Mouse (Mus musculus): ENCODE data around the gene Mthfd1l. TPM values are rescaled to one million over a fixed set of nuclear protein-coding genes. Genes with fewer than 3 reads are reported as not detected.

Mthfd1l gene
- polyA plus RNA-seq, 1 experiment = 45.9 TPM

DNA sequence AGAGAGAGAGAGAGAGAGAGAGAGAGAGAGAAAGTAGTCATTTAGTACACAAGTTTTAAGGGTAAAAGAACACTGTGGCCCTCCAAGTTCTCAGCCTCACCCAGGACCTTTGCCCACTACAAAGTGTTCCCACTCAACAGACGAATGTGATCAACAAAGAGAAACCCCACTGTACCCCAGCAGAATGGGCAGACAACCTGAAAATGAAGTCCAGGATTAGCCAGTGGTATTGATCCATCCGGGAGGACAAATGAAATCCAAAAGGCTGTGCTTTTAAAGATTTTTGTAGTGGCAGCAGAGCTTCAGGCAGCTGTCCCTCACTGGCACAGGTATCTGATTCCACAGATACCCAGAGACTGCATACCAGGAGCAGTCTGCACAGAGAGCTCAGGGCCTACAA lies 189.1 kb downstream of the Mthfd1l start:
- TF ChIP-seq TCF12 (IDR thresholded peaks at IDR 0.05; ENCODE audit: insufficient read depth, poor library complexity, severe bottlenecking) (no peak), POLR2A (IDR thresholded peaks at IDR 0.05; ENCODE audit: insufficient read length, low read depth) (no peak), REST (IDR thresholded peaks at IDR 0.05; ENCODE audit: insufficient read depth, insufficient read length) (no peak), MYOD1 (IDR thresholded peaks at IDR 0.05; ENCODE audit: control insufficient read depth in 1 of 3, insufficient read length in 2 of 3, low read depth in 2 of 3) (no peak), SRF (IDR thresholded peaks at IDR 0.05; ENCODE audit: control insufficient read depth, insufficient read length, low read depth) (no peak), E2F4 (IDR thresholded peaks at IDR 0.05; ENCODE audit: insufficient read depth) (no peak), TCF3 (IDR thresholded peaks at IDR 0.05; ENCODE audit: insufficient read length, low read depth) (no peak), MYOG (IDR thresholded peaks at IDR 0.05; ENCODE audit: control insufficient read depth in 1 of 3, insufficient read depth in 1 of 3, insufficient read length in 2 of 3, low read depth in 2 of 3) (no peak), USF1 (IDR thresholded peaks at IDR 0.05; ENCODE audit: low read depth) (no peak), MAX (IDR thresholded peaks at IDR 0.05; ENCODE audit: low read depth) (no peak), POLR2AphosphoS2 (IDR thresholded peaks at IDR 0.05; ENCODE audit: insufficient read length, low read depth) (no peak), CEBPB (IDR thresholded peaks at IDR 0.05; ENCODE audit: insufficient read depth, poor library complexity, severe bottlenecking) (no peak)
- Histone ChIP-seq H3K27me3 (ENCODE audit: control insufficient read depth, insufficient read depth, insufficient read length) (no peaks in the 10 kb centered on the region), H3K36me3 (ENCODE audit: control insufficient read depth, insufficient read depth) (peaks cover under 1% of the 10 kb centered on the region), H3ac (ENCODE audit: control insufficient read depth, insufficient read length) (no peak overlapping the region), H3K4me2 (ENCODE audit: low read depth) (no peak overlapping the region), H3K79me2 (ENCODE audit: control insufficient read depth, insufficient read depth) (no peaks in the 10 kb centered on the region), H3K4me3 (no peak overlapping the region)

DNA sequence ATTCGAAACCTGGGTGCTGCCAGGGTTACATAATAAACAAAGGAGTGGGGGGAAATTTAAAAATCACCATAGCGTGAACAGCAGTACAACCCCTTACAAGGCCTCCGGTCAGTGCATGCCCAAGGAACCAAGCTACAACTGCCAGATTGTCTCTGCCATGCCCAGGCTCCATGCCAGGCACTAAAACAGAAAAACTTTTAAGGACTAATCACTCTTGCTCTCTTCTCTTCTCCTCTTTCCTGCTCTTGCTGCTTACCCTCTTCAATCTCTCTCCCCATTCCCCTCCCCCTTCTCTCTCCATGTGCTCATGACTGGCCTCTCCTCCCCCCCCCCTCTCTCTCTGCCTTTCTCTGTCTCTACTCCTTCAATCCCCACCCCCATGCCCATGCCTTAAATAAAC lies 190.1 kb downstream of the Mthfd1l start:
- no peak overlapping the region for H3K4me2 ChIP-seq (ENCODE audit: low read depth)
- no peaks in the 10 kb centered on the region for H3K79me2 ChIP-seq (ENCODE audit: control insufficient read depth, insufficient read depth)
- no peaks in the 10 kb centered on the region for H3K36me3 ChIP-seq (ENCODE audit: control insufficient read depth, insufficient read depth)
- H3K4me3 ChIP-seq = no peak overlapping the region
- TF ChIP-seq USF1 (IDR thresholded peaks at IDR 0.05; ENCODE audit: low read depth) (no peak), POLR2A (IDR thresholded peaks at IDR 0.05; ENCODE audit: insufficient read length, low read depth) (no peak), POLR2AphosphoS2 (IDR thresholded peaks at IDR 0.05; ENCODE audit: insufficient read length, low read depth) (no peak), MYOG (IDR thresholded peaks at IDR 0.05; ENCODE audit: control insufficient read depth in 1 of 3, insufficient read depth in 1 of 3, insufficient read length in 2 of 3, low read depth in 2 of 3) (no peak), REST (IDR thresholded peaks at IDR 0.05; ENCODE audit: insufficient read depth, insufficient read length) (no peak), SRF (IDR thresholded peaks at IDR 0.05; ENCODE audit: control insufficient read depth, insufficient read length, low read depth) (no peak), E2F4 (IDR thresholded peaks at IDR 0.05; ENCODE audit: insufficient read depth) (no peak), MYOD1 (IDR thresholded peaks at IDR 0.05; ENCODE audit: control insufficient read depth in 1 of 3, insufficient read length in 2 of 3, low read depth in 2 of 3) (no peak), CEBPB (IDR thresholded peaks at IDR 0.05; ENCODE audit: insufficient read depth, poor library complexity, severe bottlenecking) (no peak), MAX (IDR thresholded peaks at IDR 0.05; ENCODE audit: low read depth) (no peak), TCF3 (IDR thresholded peaks at IDR 0.05; ENCODE audit: insufficient read length, low read depth) (no peak), TCF12 (IDR thresholded peaks at IDR 0.05; ENCODE audit: insufficient read depth, poor library complexity, severe bottlenecking) (no peak)
- H3K27me3 ChIP-seq (ENCODE audit: control insufficient read depth, insufficient read depth, insufficient read length) = no peaks in the 10 kb centered on the region
- H3ac ChIP-seq (ENCODE audit: control insufficient read depth, insufficient read length) = no peak overlapping the region

DNA sequence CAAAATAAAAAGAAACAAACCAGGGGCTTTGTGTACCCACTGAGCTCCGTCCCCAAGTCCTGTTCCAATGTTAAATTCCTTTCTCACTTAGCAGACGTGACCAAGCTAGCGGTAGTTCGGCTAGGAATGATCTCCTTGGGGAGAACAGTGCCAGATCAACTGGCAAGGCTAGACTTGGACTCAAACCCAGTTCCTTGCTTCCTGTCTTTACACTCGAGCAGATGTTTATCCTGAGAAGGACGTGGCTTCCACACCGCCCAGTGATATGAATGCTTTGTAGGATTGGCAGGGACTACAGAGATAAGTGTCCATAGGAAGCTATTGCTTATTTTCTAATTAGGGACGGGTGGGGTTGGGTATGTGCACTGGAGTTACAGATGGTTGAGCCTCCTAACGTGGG lies 191.8 kb downstream of the Mthfd1l start:
- no peak for TF ChIP-seq USF1 (IDR thresholded peaks at IDR 0.05; ENCODE audit: low read depth)
- no peak for TF ChIP-seq MYOD1 (IDR thresholded peaks at IDR 0.05; ENCODE audit: control insufficient read depth in 1 of 3, insufficient read length in 2 of 3, low read depth in 2 of 3)
- TF ChIP-seq REST (IDR thresholded peaks at IDR 0.05; ENCODE audit: insufficient read depth, insufficient read length) = no peak
- no peak for TF ChIP-seq MAX (IDR thresholded peaks at IDR 0.05; ENCODE audit: low read depth)
- TF ChIP-seq POLR2A (IDR thresholded peaks at IDR 0.05; ENCODE audit: insufficient read length, low read depth) = no peak
- no peak for TF ChIP-seq SRF (IDR thresholded peaks at IDR 0.05; ENCODE audit: control insufficient read depth, insufficient read length, low read depth)
- no peak for TF ChIP-seq POLR2AphosphoS2 (IDR thresholded peaks at IDR 0.05; ENCODE audit: insufficient read length, low read depth)
- TF ChIP-seq TCF3 (IDR thresholded peaks at IDR 0.05; ENCODE audit: insufficient read length, low read depth) = no peak
- no peak for TF ChIP-seq MYOG (IDR thresholded peaks at IDR 0.05; ENCODE audit: control insufficient read depth in 1 of 3, insufficient read depth in 1 of 3, insufficient read length in 2 of 3, low read depth in 2 of 3)
- no peak for TF ChIP-seq TCF12 (IDR thresholded peaks at IDR 0.05; ENCODE audit: insufficient read depth, poor library complexity, severe bottlenecking)
- TF ChIP-seq CEBPB (IDR thresholded peaks at IDR 0.05; ENCODE audit: insufficient read depth, poor library complexity, severe bottlenecking) = no peak
- no peak for TF ChIP-seq E2F4 (IDR thresholded peaks at IDR 0.05; ENCODE audit: insufficient read depth)
- Histone ChIP-seq H3K4me2 (ENCODE audit: low read depth) (no peak overlapping the region), H3K4me3 (no peak overlapping the region), H3K79me2 (ENCODE audit: control insufficient read depth, insufficient read depth) (no peaks in the 10 kb centered on the region), H3K27me3 (ENCODE audit: control insufficient read depth, insufficient read depth, insufficient read length) (no peaks in the 10 kb centered on the region), H3ac (ENCODE audit: control insufficient read depth, insufficient read length) (no peak overlapping the region), H3K36me3 (ENCODE audit: control insufficient read depth, insufficient read depth) (no peaks in the 10 kb centered on the region)

DNA sequence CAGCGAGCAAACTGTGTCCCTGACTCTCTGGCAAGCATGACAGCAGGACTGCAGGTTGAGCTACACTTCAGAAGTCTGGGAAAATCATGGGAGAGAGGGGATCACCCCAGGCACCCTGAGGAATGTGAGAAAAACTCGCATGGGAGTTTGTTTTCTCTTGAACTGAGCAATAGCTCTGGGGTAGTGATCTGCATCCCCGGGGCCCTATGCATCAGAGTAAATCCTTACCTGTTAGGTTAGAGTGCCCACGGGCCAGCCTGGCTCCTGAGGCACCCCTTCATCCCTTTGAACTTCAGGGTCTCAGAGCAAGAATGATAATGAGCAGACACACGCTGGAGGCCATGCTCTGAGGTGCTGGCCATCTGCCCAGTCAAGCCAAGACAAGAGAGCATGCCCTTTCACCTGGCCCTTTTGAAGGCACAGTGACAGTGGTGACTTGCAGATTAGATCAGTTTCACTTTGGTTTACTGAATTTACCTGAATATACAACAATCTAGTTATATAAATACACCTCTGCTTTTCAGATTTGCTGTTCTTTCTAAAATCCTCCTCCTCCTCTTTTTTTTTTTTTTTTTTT lies 195.4 kb downstream of the Mthfd1l start:
- Histone ChIP-seq H3K27me3 (ENCODE audit: control insufficient read depth, insufficient read depth, insufficient read length) (no peaks in the 10 kb centered on the region), H3K36me3 (ENCODE audit: control insufficient read depth, insufficient read depth) (no peaks in the 10 kb centered on the region), H3ac (ENCODE audit: control insufficient read depth, insufficient read length) (no peak overlapping the region), H3K79me2 (ENCODE audit: control insufficient read depth, insufficient read depth) (no peaks in the 10 kb centered on the region), H3K4me3 (no peak overlapping the region), H3K4me2 (ENCODE audit: low read depth) (no peak overlapping the region)
- TF ChIP-seq CEBPB (IDR thresholded peaks at IDR 0.05; ENCODE audit: insufficient read depth, poor library complexity, severe bottlenecking) (no peak), MYOG (IDR thresholded peaks at IDR 0.05; ENCODE audit: control insufficient read depth in 1 of 3, insufficient read depth in 1 of 3, insufficient read length in 2 of 3, low read depth in 2 of 3) (no peak), TCF12 (IDR thresholded peaks at IDR 0.05; ENCODE audit: insufficient read depth, poor library complexity, severe bottlenecking) (no peak)

Data from myocyte (in vitro differentiated cells).